Mouse (Mus musculus) G1E (cell line): ENCODE measurements around the gene Tnni1. TPM values are rescaled to one million over a fixed set of nuclear protein-coding genes. Genes with fewer than 3 reads are reported as not detected.

Experiments
- ATAC-seq: 2 replicates; pipeline ENCODE4 v1.8.0; 2016; ENCODE audit warnings: mild to moderate bottlenecking; ENCODE audit not compliant: insufficient number of reproducible peaks, poor library complexity, low FRiP score, severe bottlenecking; ENCODE audit errors: extremely low read depth
- DNase-seq: peaks from one replicate; pipeline ENCODE4 v3.0.0; 2012; ENCODE audit warnings: low spot score
- H3K27me3 ChIP-seq: 2 replicates; pipeline ENCODE4 v1.6.1; 2012; ENCODE audit warnings: mild to moderate bottlenecking, low read length, inconsistent platforms; ENCODE audit not compliant: insufficient read depth
- H3K36me3 ChIP-seq: replicated peaks from 2 replicates; pipeline ENCODE3; 2012; ENCODE audit warnings: mild to moderate bottlenecking, inconsistent platforms
- H3K4me1 ChIP-seq: 2 replicates; pipeline ENCODE4 v1.6.1; 2012; ENCODE audit warnings: low read depth, low read length, inconsistent platforms, mixed read lengths; ENCODE audit not compliant: insufficient read depth
- H3K4me3 ChIP-seq: 2 replicates; pipeline ENCODE4 v1.5.1; 2012; ENCODE audit warnings: low read depth, mild to moderate bottlenecking, inconsistent platforms, low read length, moderate library complexity, mixed read lengths
- H3K9me3 ChIP-seq: replicated peaks from 2 replicates; pipeline ENCODE4 v1.6.1; 2012; ENCODE audit warnings: inconsistent platforms
- CTCF ChIP-seq: IDR thresholded peaks from 2 replicates; pipeline ENCODE4 v1.5.1; 2012; ENCODE audit warnings: low read depth, low read length, inconsistent platforms, mixed read lengths
- GATA1 ChIP-seq: IDR thresholded peaks from 2 replicates; pipeline ENCODE4 v1.6.1; 2012; ENCODE audit warnings: borderline replicate concordance, low read length, inconsistent platforms, mixed read lengths
- GATA2 ChIP-seq: IDR thresholded peaks from 2 replicates; pipeline ENCODE4 v1.6.1; 2012; ENCODE audit warnings: low read depth, low read length, inconsistent platforms, borderline replicate concordance
- POLR2AphosphoS5 ChIP-seq: IDR thresholded peaks from 2 replicates; pipeline ENCODE4 v1.6.1; 2012; ENCODE audit warnings: low read depth, low read length, inconsistent platforms; ENCODE audit not compliant: insufficient replicate concordance
- TAL1 ChIP-seq: conservative IDR thresholded peaks from 2 replicates; pipeline ENCODE4 v1.6.1; 2012; ENCODE audit warnings: low read depth, low read length, inconsistent platforms, mixed read lengths
- polyA plus RNA-seq: library from polyadenylated mRNA; stranded (reverse); fragments of >175 nt; gene quantifications from 2 replicates; pipeline ENCODE4 v1.2.3, GENCODE M21; 2012
- total RNA-seq, 2 experiments: library from RNA; stranded (forward) in 1 of 2; stranded (reverse) in 1 of 2; fragments of 200-1000 nt in 1 of 2; fragments of >200 nt in 1 of 2; fragmentation: Nextera tagmentation in 1 of 2; gene quantifications; 2 replicates each; pipeline ENCODE4 v1.2.3; 2014 to 2017

Gene Tnni1
- total and polyA plus RNA-seq, 3 experiments: 0.04 to 0.11 TPM; not detected in 1

DNA sequence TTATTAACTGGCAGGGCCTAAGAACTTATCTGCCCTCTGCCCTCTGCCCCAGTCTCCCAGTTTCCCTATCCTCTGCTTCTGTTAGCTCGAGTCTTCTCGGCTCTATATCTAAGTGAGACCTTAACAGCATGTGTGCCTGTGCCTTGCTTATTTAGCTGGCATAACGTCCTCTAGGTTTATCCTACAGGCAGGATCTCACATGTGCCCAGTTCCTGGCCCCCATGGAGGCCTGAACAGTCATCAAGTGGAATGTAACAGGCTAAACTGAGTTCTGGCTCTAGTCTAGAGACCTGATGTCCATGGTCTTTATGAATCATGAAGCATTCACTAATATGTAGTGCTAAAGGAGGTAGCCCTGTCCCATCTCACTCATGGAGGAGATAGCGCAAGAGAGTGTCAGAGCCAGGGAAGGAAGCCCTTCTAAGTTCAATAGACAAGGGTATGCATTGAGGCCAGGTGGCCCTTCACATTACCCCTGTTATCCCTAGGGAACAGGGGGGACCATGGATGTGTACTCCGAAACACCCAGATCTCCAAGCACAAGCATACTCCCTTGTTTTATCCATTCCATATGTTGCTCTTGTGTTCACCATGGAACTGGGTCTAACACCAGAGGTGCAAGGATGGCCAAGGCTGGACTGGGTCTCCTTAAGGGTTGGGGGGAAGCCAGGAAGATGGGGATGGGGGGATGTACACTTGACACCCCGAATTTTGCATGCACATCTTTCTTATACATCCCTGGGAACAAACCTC, 75.5 kb downstream of the Tnni1 start:
- DNase-seq: no peak
- Histone ChIP-seq H3K27me3 (peaks cover 16% of the 10 kb centered on the region), H3K9me3 (no peaks in the 10 kb centered on the region), H3K4me3 (no peak overlapping the region), H3K4me1 (no peaks in the 10 kb centered on the region), H3K36me3 (no peaks in the 10 kb centered on the region)
- ATAC-seq: no peak
- TF ChIP-seq GATA2: no peak
- TF ChIP-seq GATA1: no peak
- TF ChIP-seq TAL1: no peak
- no peak for TF ChIP-seq POLR2AphosphoS5
- TF ChIP-seq CTCF: no peak

GRCm38 (mm10) chr1:135855344-135855687, 76.1 kb downstream of the Tnni1 start:
- no peak overlapping the region for H3K4me3 ChIP-seq
- TF ChIP-seq GATA1: no peak
- no peak for TF ChIP-seq POLR2AphosphoS5
- no peak for TF ChIP-seq CTCF
- TF ChIP-seq TAL1: no peak
- TF ChIP-seq GATA2: no peak
- ATAC-seq: no peak
- H3K4me1 ChIP-seq: no peaks in the 10 kb centered on the region
- no peaks in the 10 kb centered on the region for H3K36me3 ChIP-seq
- H3K9me3 ChIP-seq: no peaks in the 10 kb centered on the region
- DNase-seq: no peak
- peaks cover 16% of the 10 kb centered on the region for H3K27me3 ChIP-seq

- ATAC-seq: no peak
- Histone ChIP-seq H3K36me3 (no peaks in the 10 kb centered on the region), H3K9me3 (no peaks in the 10 kb centered on the region), H3K4me3 (no peak overlapping the region), H3K4me1 (no peaks in the 10 kb centered on the region), H3K27me3 (peaks cover 22% of the 10 kb centered on the region)
- no peak for DNase-seq
- TF ChIP-seq POLR2AphosphoS5: no peak
- no peak for TF ChIP-seq GATA2
- TF ChIP-seq GATA1: no peak
- TF ChIP-seq CTCF: no peak
- no peak for TF ChIP-seq TAL1
Observed at GRCm38 (mm10) chr1:135856070-135856469, 76.8 kb downstream of the Tnni1 start.

- H3K27me3 ChIP-seq: peaks cover 26% of the 10 kb centered on the region
- TF ChIP-seq CTCF: no peak
- H3K9me3 ChIP-seq: no peaks in the 10 kb centered on the region
- no peak for ATAC-seq
- DNase-seq: no peak
- H3K36me3 ChIP-seq: no peaks in the 10 kb centered on the region
- H3K4me3 ChIP-seq: no peak overlapping the region
- no peaks in the 10 kb centered on the region for H3K4me1 ChIP-seq
Observed at GRCm38 (mm10) chr1:135857137-135857775, 78.0 kb downstream of the Tnni1 start.

DNA sequence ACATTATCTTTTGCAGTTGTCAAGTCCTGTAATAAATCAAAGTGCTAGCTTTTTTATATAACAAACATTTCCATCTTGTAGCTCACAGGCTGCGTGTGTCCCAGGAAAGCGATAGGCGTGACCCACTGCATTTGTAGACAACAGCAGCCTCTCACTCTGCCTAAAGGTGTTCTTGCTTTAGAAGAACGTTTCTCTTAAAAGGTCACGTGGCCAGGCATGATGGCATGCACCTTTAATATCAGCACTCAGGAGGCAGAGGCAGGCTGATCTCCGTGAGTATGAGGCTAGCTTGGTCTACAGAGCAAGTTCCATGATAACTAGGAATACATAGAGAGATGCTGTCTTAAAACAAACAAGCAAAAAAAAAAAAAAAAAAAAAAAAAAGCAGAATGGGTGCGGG, 79.3 kb downstream of the Tnni1 start:
- no peak overlapping the region for H3K4me3 ChIP-seq
- H3K27me3 ChIP-seq: peaks cover 32% of the 10 kb centered on the region
- DNase-seq: no peak
- no peaks in the 10 kb centered on the region for H3K9me3 ChIP-seq
- H3K36me3 ChIP-seq: no peaks in the 10 kb centered on the region
- no peak for TF ChIP-seq POLR2AphosphoS5
- no peak for TF ChIP-seq CTCF
- TF ChIP-seq GATA2: no peak
- TF ChIP-seq TAL1: no peak
- no peak for TF ChIP-seq GATA1
- no peak for ATAC-seq
- no peaks in the 10 kb centered on the region for H3K4me1 ChIP-seq

Other genes with a start within 250 kb of the Tnni1 start
- not detected in 2 replicates for gene Nav1, start 172.1 kb upstream of the Tnni1 start, total RNA-seq (2014; fragmentation: Nextera tagmentation)
- gene Nav1, start 172.1 kb upstream of the Tnni1 start, total RNA-seq (2017): 0.22 and 0.35 TPM in 2 replicates
- gene Nav1, start 172.1 kb upstream of the Tnni1 start, polyA plus RNA-seq: not detected in 2 replicates
- not detected in 2 replicates for gene Csrp1, start 59.4 kb upstream of the Tnni1 start, total RNA-seq (2014; fragmentation: Nextera tagmentation)
- gene Csrp1, start 59.4 kb upstream of the Tnni1 start, total RNA-seq (2017): 0.29 and 0.38 TPM in 2 replicates
- gene Csrp1, start 59.4 kb upstream of the Tnni1 start, polyA plus RNA-seq: 0.05 and 0.06 TPM in 2 replicates
- not detected in 2 replicates for gene Phlda3, start 13.3 kb upstream of the Tnni1 start, total RNA-seq (2014; fragmentation: Nextera tagmentation)
- gene Phlda3, start 13.3 kb upstream of the Tnni1 start, total RNA-seq (2017): 0.98 and 1.7 TPM in 2 replicates
- 5.2 and 5.4 TPM in 2 replicates for gene Phlda3, start 13.3 kb upstream of the Tnni1 start, polyA plus RNA-seq
- not detected in 2 replicates for gene Lad1, start 39.2 kb downstream of the Tnni1 start, total RNA-seq (2014; fragmentation: Nextera tagmentation)
- 0.16 TPM in 1 of 2 replicates, not detected in the other for gene Lad1, start 39.2 kb downstream of the Tnni1 start, total RNA-seq (2017)
- not detected in 2 replicates for gene Lad1, start 39.2 kb downstream of the Tnni1 start, polyA plus RNA-seq
- not detected in 2 replicates for gene Tnnt2, start 56.9 kb downstream of the Tnni1 start, total RNA-seq (2014; fragmentation: Nextera tagmentation)
- 0.17 and 0.38 TPM in 2 replicates for gene Tnnt2, start 56.9 kb downstream of the Tnni1 start, total RNA-seq (2017)
- gene Tnnt2, start 56.9 kb downstream of the Tnni1 start, polyA plus RNA-seq: not detected in 2 replicates
- not detected in 2 replicates for gene Pkp1, start 139.8 kb downstream of the Tnni1 start, total RNA-seq (2014; fragmentation: Nextera tagmentation)
- under 0.01 and 0.05 TPM in 2 replicates for gene Pkp1, start 139.8 kb downstream of the Tnni1 start, total RNA-seq (2017)
- gene Pkp1, start 139.8 kb downstream of the Tnni1 start, polyA plus RNA-seq: not detected in 2 replicates
- not detected in 2 replicates for gene Igfn1, start 226.9 kb downstream of the Tnni1 start, total RNA-seq (2014; fragmentation: Nextera tagmentation)
- gene Igfn1, start 226.9 kb downstream of the Tnni1 start, total RNA-seq (2017): 0.06 and 0.11 TPM in 2 replicates
- 0.02 TPM in 1 of 2 replicates, not detected in the other for gene Igfn1, start 226.9 kb downstream of the Tnni1 start, polyA plus RNA-seq
- 52.9 and 78.3 TPM in 2 replicates for gene Tmem9, start 228.7 kb downstream of the Tnni1 start, total RNA-seq (2014; fragmentation: Nextera tagmentation)
- 63.5 and 71.3 TPM in 2 replicates for gene Tmem9, start 228.7 kb downstream of the Tnni1 start, total RNA-seq (2017)
- gene Tmem9, start 228.7 kb downstream of the Tnni1 start, polyA plus RNA-seq: 74.9 and 78.0 TPM in 2 replicates